Mouse (Mus musculus): ENCODE results near the gene Rnf41. TPM values are rescaled to one million over a fixed set of nuclear protein-coding genes. Genes with fewer than 3 reads are reported as not detected.

Gene Rnf41
- total and polyA plus RNA-seq, 3 experiments: 27.4 to 28.1 TPM; not detected in 1

DNA sequence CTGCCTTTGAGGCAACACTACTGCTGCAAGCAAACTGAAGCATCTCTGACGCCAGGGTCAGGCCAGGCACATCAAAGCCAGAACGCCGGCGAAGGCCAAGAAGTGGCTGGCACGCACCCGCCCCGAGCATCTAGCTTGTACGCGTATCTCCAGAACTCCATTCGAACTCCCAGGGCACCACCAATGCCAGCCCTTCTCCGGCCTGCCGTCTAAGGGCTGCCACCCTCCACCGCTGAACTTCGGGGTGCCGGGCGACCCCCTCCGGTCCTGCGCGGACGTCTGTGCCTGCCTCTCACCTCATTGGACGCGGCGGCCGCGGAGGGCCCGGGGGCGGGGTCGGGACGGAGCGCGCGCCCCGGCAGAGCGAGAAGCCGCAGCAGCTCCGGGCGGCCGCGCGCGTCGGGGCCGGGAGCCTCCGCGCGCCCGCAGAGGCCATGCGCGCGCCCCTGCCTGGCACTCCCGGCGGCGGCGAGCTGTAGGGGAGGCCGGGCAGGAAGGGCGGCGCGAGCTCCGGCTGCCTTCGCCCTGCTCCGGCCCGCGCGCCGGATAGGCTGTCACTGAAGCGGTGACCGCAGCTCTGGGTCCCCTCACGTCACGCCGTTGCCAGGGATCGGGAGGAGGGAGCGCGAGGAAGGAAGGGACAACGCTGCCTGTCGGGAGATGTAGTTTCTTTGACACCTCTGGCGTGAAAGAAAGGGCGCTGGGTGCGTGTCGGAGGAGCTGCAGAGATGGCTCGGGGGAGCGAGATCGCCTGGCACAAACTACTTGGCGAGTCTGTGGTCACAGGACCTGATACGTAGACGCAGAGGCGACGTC, 42.8 kb upstream of the Rnf41 start, which contains the start of gene Coq10a:
Coq10a (minus strand) TSS at position 596 of the 816 bp plus-strand sequence.
- Histone ChIP-seq H3K36me3 (ENCODE audit: control insufficient read depth in 1 of 2, insufficient read depth in 2 of 2, low read length in 2 of 2) (peaks cover 1 to 13% of the 10 kb centered on the region in 2 experiments), H3K27me3 (ENCODE audit: control insufficient read depth in 1 of 2, insufficient read depth in 2 of 2, low read length in 2 of 2) (no peaks in the 10 kb centered on the region), H3K79me2 (ENCODE audit: control insufficient read depth, insufficient read depth, low read length, poor library complexity) (peaks cover 2% of the 10 kb centered on the region; the same call in 1 of the 2 replicates), H3K9ac (ENCODE audit: control insufficient read depth, low read depth, low read length, poor library complexity, severe bottlenecking) (peak within 1 kb of the TSS; percentile 87), H3K27ac (ENCODE audit: control insufficient read depth, low read depth, low read length) (peak within 1 kb of the TSS; percentile 83), H3K4me3 (ENCODE audit: control insufficient read depth in 1 of 2, insufficient read depth in 1 of 2, low read depth in 2 of 2, low read length in 2 of 2) (peak within 1 kb of the TSS; percentile 63 to 94), H3K9me3 (replicated peaks; ENCODE audit: insufficient read depth, low read length) (no peaks in the 10 kb centered on the region), H3K4me1 (ENCODE audit: control insufficient read depth in 1 of 2, insufficient read depth in 2 of 2, low read length in 2 of 2) (peaks cover 11 to 18% of the 10 kb centered on the region in 2 experiments)
- peak; percentile 91 for TF ChIP-seq NELFE (IDR thresholded peaks at IDR 0.05; ENCODE audit: low read depth, low read length)
- no peak for TF ChIP-seq USF2 (IDR thresholded peaks at IDR 0.05; ENCODE audit: borderline replicate concordance in 1 of 2, insufficient read depth in 1 of 2, low read depth in 1 of 2, low read length in 2 of 2)
- TF ChIP-seq MYC (IDR thresholded peaks at IDR 0.05; ENCODE audit: low read depth, low read length): 0 out of 2 replicates have a peak, but pooled peaks have one; percentile 23
- TF ChIP-seq SIN3A (IDR thresholded peaks at IDR 0.05; ENCODE audit: low read length): peak; percentile 81; the same call in 1 of the 2 replicates
- TF ChIP-seq POLR2AphosphoS5 (IDR thresholded peaks at IDR 0.05; ENCODE audit: borderline replicate concordance, low read depth, low read length): no peak
- TF ChIP-seq UBTF (IDR thresholded peaks at IDR 0.05; ENCODE audit: borderline replicate concordance, insufficient read depth, low read depth, low read length): 0 out of 2 replicates have a peak, but pooled peaks have one; percentile 43
- no peak for TF ChIP-seq RCOR1 (IDR thresholded peaks at IDR 0.05; ENCODE audit: low read depth, low read length)
- no peak for TF ChIP-seq E2F4 (IDR thresholded peaks at IDR 0.05; ENCODE audit: borderline replicate concordance, low read depth, low read length)
- TF ChIP-seq POLR2A (IDR thresholded peaks at IDR 0.05; ENCODE audit: control insufficient read depth in 1 of 2, insufficient read depth in 1 of 2, low read depth in 1 of 2, low read length in 2 of 2, poor library complexity in 1 of 2): peak; percentile 82 to 87; a peak in 3 of 4 replicates
- peak; percentile 68; the same call in 1 of the 2 replicates for TF ChIP-seq MXI1 (IDR thresholded peaks at IDR 0.05; ENCODE audit: low read depth, low read length)
- TF ChIP-seq KAT2A (conservative IDR thresholded peaks at IDR 0.05; ENCODE audit: low read depth, low read length): peak; percentile 46; the same call in 1 of the 2 replicates
- TF ChIP-seq ZKSCAN1 (IDR thresholded peaks at IDR 0.05; ENCODE audit: low read depth, low read length): no peak
- TF ChIP-seq MAZ (IDR thresholded peaks at IDR 0.05; ENCODE audit: low read depth, low read length): peak; percentile 72; the same call in 1 of the 2 replicates
- 0 out of 2 replicates have a peak, but pooled peaks have one; percentile 44 for TF ChIP-seq ELF1 (IDR thresholded peaks at IDR 0.05; ENCODE audit: low read depth, low read length)
- TF ChIP-seq NRF1 (IDR thresholded peaks at IDR 0.05; ENCODE audit: insufficient read depth, low read depth, low read length, poor library complexity, severe bottlenecking): 0 out of 2 replicates have a peak, but pooled peaks have one; percentile 25
- no peak for TF ChIP-seq MAFK (IDR thresholded peaks at IDR 0.05; ENCODE audit: borderline replicate concordance, low read depth, low read length)
- peak; percentile 97 for TF ChIP-seq POLR2AphosphoS2 (IDR thresholded peaks at IDR 0.05; ENCODE audit: low read length)
- peak; percentile 89; the same call in 1 of the 2 replicates for TF ChIP-seq ZMIZ1 (IDR thresholded peaks at IDR 0.05; ENCODE audit: low read depth, low read length)
- TF ChIP-seq USF1 (IDR thresholded peaks at IDR 0.05; ENCODE audit: low read depth, low read length): peak; percentile 80; the same call in 1 of the 2 replicates
- TF ChIP-seq HCFC1 (IDR thresholded peaks at IDR 0.05; ENCODE audit: low read depth, low read length): peak; percentile 89
- DNase-seq (ENCODE audit: low read depth, low spot score): peak; percentile 92

Measured in MEL (cell line).